Mouse (Mus musculus) testis, adult 2 months (tissue): ENCODE data around the gene Tecr.

ENCODE experiments used
- CTCF ChIP-seq: fragments of 200-500 bp; IDR thresholded peaks from 2 replicates; pipeline ENCODE4 v1.5.1; 2012; ENCODE audit warnings: low read depth, mild to moderate bottlenecking, inconsistent platforms, low read length, moderate library complexity; ENCODE audit not compliant: control insufficient read depth, insufficient read depth, insufficient replicate concordance
- POLR2A ChIP-seq: fragments of 200-500 bp; IDR thresholded peaks from 2 replicates; pipeline ENCODE4 v1.6.1; 2012; ENCODE audit warnings: low read depth, mild to moderate bottlenecking, inconsistent platforms, low read length, moderate library complexity; ENCODE audit not compliant: control insufficient read depth

DNA sequence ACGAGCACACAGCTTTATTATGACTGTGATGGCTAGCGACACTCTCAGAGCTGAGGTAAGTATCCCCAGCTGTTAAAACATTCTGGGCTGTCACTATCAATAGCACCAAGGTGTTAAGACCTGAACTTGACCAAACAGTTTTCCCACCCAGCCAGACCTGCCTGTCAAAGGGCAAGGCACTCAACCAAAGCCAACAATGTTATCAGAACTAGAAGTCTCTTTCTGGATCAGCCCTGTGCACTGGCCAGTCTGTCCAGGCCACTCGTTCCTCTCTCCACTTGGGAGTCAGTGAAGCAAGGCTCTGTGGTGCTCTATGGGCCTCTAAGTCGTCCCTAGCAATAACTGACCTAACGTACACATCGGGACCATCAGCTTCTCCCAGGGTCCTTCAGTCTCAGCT, 20.1 kb downstream of the Tecr start:
- TF ChIP-seq CTCF (no peak), POLR2A (no peak)
